Mouse (Mus musculus) spleen, adult 2 months (tissue): ENCODE measurements around the gene Myt1l.

Source experiments
- CTCF ChIP-seq: fragments of 200-500 bp; IDR thresholded peaks from 2 replicates; pipeline ENCODE4 v1.5.1; 2011; ENCODE audit warnings: mild to moderate bottlenecking, inconsistent platforms; ENCODE audit not compliant: insufficient read depth, insufficient read length, insufficient replicate concordance; ENCODE audit errors: extremely low read depth
- POLR2A ChIP-seq: fragments of 200-500 bp; IDR thresholded peaks from 2 replicates; pipeline ENCODE4 v1.6.1; 2011; ENCODE audit warnings: low read depth, low read length, inconsistent platforms

GRCm38 (mm10) chr12:29971795-29972464 is 443.7 kb downstream of the Myt1l start:
- TF ChIP-seq CTCF (no peak), POLR2A (no peak)
